Mouse (Mus musculus): Measurements from ENCODE around the gene Gm45753. TPM values are rescaled to one million over a fixed set of nuclear protein-coding genes. Genes with fewer than 3 reads are reported as not detected.

The Gm45753 gene
- total RNA-seq, 2 experiments from 2014 or later = not detected

Other genes with a start within 250 kb of the Gm45753 start
- not detected for gene Mtnr1a, start 239.3 kb downstream of the Gm45753 start, total RNA-seq (2021)
- gene F11, start 46.4 kb downstream of the Gm45753 start, total RNA-seq (2021) = not detected
- gene Klkb1, start 13.6 kb downstream of the Gm45753 start, total RNA-seq (2021) = not detected
- 1 to 10 TPM; 6.6 to 6.8 TPM for gene Cyp4v3, start 24.8 kb upstream of the Gm45753 start, total RNA-seq (2021)
- gene Fam149a, start 73.8 kb upstream of the Gm45753 start, total RNA-seq (2021) = 10 to 100 TPM; 12.0 to 12.9 TPM
- 1 to 10 TPM; 7.5 to 8.3 TPM for gene Tlr3, start 102.6 kb upstream of the Gm45753 start, total RNA-seq (2021)
- gene Sorbs2, start 199.3 kb upstream of the Gm45753 start, total RNA-seq (2021) = 100 to 1,000 TPM; 176 to 197 TPM